Mouse (Mus musculus) adrenal gland, adult (tissue): ENCODE data around the gene Dhx9.
"Not testable (repeated sequence)": the region's sequence is repeated elsewhere in the genome, so short reads cannot be mapped to it uniquely, and the experiment has no call there.

Source experiments
- DNase-seq, 2 experiments: peaks; one replicate each; pipeline ENCODE4 v3.0.0; 2022 to 2023; ENCODE audit warnings: low spot score in 1 of 2; ENCODE audit not compliant: inconsistent age in 2 of 2

Gene Dhx9

DNA sequence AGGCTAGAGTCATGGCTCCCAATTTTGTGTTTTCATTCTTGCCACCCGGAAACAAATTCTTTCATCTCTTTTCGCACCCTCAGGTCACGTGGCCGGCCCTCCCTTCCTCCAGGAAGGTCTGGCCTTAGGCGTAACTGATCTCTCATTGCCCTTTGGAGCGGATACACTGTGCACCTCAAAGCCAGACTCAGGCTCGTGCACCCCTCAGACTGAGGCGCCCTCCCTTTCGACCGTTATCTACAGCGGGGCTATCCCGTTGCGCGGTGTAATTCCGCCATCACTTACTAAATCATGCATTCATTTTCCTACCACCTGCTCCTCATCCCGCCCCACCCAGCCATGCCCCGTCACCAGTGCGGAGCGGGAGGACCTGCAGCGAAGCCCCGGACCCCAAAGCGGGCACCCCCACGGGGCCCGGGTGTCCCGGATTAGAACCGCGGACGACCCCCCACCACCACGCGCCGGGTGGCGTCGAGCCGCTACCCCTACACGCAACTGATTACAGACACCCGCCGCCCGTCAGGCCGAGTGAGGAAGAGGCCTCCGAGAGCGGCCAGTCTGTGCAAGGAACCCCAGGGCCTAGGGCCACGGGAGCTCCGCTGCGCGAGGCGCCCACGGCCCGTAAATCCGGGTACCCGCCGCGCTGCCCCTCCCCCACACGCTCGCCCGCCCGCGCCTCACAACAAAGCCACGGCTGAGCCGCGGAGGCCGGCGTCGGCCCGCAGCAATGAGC, 527 bp downstream of the Dhx9 start:
- peak; percentile 66 to 88 for DNase-seq

GRCm38 (mm10) chr1:153486120-153486519, 1.3 kb downstream of the Dhx9 start:
- not testable (repeated sequence) for DNase-seq

GRCm38 (mm10) chr1:153485201-153485796, 2.2 kb downstream of the Dhx9 start:
- DNase-seq: peak in 1 of 2 experiments; percentile 46

DNA sequence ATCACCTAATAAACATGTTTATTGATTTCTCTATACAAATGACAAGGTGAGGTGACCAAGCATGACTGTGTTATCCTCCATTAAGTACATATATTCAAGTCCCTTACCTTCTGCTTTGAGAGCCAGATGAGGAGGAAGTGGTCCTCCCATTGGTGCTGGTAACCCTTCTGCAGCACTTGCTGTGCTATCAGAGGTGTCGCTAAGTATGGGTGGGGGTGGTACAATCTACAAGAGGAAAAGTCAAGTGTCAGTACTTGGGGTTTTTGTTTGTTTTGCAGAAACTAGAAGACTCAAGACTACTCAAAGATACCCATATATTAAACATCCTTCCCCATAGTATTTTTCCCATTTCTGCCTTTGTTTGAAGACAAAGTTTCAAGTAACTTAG, 6.4 kb downstream of the Dhx9 start:
- no peak for DNase-seq

DNA sequence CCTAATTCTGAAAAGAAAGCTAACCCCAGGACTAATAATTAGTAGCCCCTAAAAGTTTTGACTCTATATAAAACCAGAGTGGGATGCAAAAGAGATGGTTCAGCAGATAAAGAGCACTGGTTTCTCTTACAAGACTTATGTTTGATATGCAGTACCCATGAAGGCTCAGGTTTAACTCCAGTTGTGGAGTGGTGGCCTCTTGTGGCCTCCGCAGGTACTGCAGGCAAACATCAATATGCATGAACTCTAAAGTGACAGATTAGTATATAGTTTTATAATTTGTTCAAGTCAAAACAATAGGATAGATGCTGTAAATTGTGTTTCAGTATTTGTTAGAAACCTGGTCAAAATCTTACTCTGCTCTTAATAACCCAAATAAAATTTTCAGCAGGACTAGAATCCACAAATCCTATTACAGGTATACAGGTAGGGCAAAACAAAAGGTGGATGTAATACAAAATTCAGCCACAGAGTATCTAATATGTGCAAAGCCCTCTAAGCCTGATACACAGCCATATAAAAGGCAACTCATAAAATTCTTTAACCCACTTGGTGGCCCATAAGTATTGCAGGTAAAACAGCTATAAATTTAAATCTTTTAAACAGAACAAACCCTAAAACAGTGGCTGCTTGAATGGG, 7.0 kb downstream of the Dhx9 start:
- peak; percentile 59 to 90 for DNase-seq

DNA sequence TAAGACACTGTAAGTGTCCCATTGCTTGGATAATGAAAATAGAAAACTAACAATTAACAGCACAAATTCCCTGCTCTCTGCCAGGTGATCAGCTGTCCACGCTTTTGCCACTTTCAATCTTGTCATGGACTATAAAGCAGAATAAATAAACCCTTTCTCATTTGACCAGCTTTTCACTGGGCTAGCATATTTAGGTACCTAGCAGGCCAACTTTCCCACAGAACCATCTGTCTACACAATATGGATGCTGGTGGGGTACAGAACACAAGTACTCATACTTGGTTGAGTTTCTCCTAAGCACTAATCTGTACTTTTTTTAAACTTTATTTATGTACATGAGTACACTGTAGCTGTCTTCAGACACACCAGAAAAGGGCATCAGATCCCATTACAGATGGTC, 8.2 kb downstream of the Dhx9 start:
- no peak for DNase-seq

DNA sequence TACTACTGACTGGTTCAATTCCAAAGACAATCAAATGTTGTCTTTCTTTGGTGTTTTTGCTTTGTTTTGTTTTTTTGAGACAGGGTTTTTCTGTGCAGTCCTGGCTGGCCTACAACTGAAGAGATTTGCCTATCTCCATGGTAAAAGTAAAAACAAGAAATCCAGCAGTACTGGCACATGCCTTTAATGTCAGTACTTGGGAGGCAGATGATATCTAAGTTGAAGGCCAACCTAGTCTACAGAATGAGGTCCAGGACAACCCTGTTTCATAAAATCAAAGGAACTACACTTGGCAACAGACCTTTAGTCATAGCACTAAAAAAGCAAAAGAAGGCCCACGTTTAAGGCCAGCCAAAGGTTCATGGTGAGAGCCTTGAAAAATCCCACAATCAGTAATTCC, 25.7 kb downstream of the Dhx9 start:
- peak; percentile 29 to 81 for DNase-seq

GRCm38 (mm10) chr1:153456137-153456536, 31.3 kb downstream of the Dhx9 start:
- no peak for DNase-seq

DNA sequence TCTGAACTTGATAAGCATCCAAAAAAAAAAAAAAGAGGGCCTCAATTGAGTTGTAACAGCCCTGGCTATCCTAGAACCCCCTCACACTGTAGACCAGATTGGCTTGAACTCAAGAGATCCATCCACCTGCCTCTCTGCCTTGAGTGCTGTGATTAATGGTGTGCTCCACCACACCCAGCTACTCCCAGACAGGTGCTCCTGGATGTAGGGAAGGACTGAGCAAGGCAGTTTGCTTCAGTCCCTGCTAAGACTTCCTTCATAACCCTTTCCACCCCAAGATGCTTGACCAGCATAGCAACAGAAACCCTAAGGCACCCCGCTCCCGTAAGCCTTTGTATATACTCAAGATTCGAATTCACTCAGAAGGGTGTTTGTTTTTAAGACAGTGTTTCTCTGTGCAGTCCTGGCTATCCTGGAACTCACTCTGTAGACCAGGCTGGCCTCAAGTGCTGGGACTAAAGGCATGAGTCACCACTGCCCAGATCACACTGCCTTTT, 34.3 kb downstream of the Dhx9 start:
- no peak for DNase-seq

DNA sequence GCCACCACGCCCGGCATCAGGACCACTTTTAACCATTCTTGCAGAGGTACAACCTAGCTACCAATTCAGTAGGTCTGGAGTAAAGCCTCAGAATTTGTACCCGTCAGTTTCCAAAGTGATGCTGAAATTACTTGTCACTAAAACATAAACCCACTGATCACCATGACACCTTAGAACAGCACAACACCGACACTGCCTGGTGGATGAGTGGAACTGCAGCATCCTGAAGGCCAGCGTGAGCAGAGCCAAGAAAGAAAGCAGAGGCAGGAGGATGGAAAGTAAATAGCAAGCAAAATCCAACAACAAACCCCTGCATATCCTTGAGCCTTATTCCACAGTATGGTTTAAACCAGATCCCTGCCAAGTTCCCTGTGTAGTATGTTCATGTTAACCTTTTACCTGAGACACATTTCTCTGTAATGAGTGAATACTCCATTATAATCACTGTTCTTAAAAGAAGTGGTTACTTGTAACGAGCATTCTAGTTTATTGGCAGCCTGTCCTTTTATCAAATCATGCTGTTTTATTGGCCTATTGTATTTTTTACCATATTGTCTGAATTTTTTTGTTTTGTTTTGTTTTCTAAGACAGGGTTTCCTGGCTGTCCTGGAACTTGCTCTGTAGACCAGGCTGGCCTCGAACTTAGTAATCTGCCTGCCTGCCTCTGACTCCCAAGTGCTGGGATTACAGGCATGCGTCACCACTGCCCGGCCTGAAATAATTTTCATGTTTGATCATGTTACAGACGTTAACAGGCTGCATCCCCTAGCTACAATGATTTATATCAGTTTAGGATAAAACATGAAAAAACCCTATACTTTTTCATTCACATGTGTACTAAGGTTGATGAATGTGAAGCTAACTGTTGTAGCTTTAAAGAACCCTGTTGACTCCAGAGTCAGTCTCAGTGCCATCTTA, 36.0 kb downstream of the Dhx9 start:
- DNase-seq: peak; percentile 28 to 63

- DNase-seq: no peak
Measured at GRCm38 (mm10) chr1:153446120-153446831, 41.2 kb downstream of the Dhx9 start.

DNA sequence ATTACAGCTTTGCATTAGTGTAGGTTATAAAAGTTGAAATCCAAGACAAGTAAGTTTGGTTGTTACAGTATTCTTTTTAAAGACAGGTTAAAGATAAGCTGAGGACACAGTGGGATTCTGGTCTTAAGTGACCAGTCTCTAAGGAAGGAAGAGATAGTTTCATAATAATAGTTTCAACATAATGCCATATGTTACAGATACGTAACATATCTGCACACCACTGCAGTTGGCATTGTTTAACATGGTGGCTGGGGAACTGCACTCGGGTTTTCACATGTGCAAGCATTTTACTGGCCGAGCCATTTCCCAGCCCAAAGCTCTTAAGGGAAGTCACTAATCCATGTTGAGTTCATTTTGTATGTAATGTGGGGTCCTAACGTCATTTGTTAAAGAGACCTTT, 43.8 kb downstream of the Dhx9 start:
- no peak for DNase-seq

- DNase-seq: no peak
Measured at GRCm38 (mm10) chr1:153443019-153443418, 44.4 kb downstream of the Dhx9 start.

- no peak for DNase-seq
Measured at GRCm38 (mm10) chr1:153441656-153442055, 45.8 kb downstream of the Dhx9 start.

DNA sequence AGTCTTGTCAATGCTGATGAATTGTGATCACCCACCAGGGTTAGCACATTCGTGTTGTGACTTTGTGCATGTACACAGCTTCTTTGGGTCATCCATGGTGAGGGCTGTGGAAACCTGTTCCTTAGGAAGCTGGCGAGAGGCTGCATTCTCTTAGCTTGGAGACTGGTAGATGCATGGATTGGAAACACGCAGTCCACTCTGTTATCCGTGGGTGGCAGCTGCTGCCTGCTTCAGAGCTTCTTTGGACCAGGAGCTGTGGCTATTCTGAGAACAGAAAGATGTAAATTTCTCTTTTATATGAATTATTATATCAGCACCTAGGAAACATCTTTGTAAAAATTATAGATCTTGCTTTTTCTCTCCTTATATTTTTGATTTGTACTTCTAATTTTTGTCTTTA, 46.7 kb downstream of the Dhx9 start:
- DNase-seq: no peak

DNA sequence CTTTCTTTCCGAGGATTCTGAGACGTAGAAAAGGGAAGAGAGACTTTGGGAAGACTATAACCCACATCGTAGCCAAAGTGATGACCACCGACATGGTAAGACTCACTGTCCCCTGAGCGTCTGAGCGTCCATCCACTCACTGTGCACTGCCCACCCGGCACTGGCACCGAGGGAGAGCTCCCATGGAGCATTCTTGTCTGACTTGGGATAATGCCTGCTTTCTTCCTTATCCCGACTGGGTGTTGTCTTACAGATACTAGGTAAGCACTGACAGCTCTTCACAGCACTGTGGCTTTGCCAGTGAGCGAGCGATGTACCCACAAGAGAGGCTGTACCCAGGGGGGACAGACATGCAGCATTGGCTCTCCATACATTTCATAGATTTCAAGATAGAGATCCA, 49.9 kb downstream of the Dhx9 start:
- DNase-seq: no peak

DNA sequence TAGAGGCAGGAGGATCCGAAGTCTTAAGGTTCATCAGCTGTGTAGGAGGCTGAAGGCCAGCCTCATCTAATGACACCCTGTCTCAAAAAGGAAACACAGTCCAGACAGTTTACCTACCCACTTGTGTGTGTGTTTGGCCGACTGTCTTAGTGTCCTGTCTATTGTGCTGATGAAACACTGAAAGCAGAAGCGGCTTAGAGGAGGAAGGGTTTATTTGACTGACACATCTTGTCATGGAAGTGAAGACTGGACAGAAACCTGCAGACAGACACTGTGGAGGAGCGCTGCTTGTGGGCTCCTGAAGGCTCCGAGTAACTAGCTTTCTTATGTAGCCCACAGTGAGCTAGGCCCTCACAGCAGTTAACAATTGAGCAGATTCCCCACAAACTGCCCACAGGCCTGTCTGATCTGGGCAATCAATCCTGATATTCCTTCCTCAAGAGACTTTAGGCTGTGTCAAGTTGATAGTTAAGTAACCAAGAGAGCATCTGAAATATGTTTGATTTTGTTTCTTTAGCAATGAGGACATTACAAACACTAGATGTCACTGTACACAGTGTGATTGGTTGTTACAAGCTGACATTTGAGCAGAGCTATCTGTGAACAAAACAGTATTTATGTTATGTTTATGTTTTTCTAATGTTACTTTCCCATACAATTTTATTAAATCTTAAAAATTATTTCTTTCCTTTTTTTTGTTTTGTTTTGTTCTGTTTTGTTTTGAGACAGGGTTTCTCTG, 53.4 kb downstream of the Dhx9 start:
- DNase-seq: no peak

DNA sequence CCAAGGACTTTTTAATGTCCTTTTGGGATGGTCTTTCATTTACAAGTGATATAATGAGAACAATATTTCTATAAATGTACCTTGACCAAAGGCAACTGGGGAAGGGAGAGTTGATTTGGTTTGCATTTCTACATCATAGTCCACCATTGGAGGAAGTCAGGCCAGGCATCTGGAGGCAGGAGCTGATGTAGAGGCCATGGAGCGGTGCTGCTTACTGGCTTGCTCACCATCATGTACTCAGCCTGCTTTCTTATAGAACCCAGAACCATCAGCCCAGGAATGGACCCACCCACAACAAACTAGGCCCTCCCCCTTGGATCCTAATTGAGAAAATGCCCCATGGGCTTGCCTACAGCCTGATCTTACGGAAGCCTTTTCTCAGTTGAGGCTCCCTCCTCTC, 55.1 kb downstream of the Dhx9 start:
- no peak for DNase-seq

DNA sequence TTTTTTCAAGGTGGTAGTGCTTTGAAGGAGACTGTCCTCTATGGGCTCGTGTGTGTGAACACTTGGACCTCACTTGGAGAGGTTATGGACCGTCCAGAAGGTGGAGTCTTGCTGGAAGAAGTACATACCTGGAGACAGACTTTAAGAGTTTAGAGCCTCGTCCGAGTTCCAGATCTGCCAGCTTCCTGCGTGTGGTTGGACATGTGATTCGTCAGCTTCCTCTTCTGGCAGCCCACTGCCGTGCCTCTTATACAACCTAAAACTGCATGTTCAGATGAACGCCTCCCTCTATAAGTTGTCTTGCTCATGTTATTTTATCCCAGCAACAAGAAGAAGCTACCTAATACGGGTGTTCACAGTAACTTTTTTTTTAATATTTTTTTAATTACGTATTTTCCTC, 55.8 kb downstream of the Dhx9 start:
- DNase-seq: no peak

DNA sequence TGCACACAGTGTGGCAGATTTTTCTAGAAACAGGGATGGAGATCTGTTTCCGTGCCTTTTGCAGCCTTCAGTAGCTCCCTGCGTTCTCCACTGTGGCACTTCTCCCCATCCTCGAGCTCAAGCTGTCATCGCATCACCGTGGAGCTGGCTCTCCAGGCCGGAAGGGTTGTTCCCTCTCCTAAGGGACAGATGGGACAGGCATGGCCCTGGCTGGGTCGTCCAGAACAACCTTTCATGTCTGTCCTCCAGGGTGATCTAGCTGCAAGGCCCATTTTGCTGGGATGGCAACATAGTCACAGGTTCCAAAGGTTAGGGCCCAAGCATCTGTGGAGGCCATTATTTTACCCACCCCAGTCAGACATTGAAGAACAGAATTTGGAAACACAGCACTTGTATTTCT, 56.3 kb downstream of the Dhx9 start:
- DNase-seq: no peak
